ENCODE assay signal across 9 mouse cellular contexts in genomic region chr1:155121977-155122939, GRCm38 (mm10). TPM values are rescaled to one million over a fixed set of nuclear protein-coding genes. Genes with fewer than 3 reads are reported as not detected.
A peak's percentile ranks its signal among the peaks of the same experiment; 100 is the strongest.
DNase-seq lines count a peak whose midpoint lies in the region; ATAC-seq lines count a peak whose summit lies in the region.
"Had no signal": no experiment of that assay in that cellular context is flagged by ENCODE, and none has a peak within 500 bp of the region (broad histone marks: within the 10 kb centered on the region; RNA-seq: fewer than 3 reads in every experiment).

No protein-coding gene starts in this region.

- H3K4me2 ChIP-seq in heart, embryonic 12.5 days, result no peak overlapping the region
- no peak overlapping the region for H3K4me2 ChIP-seq in forebrain, embryonic 15.5 days (replicated peaks)
- H3K4me2 ChIP-seq: embryonic facial prominence, embryonic 13.5 days had no signal

- H3K27me3 ChIP-seq in heart, embryonic 12.5 days (replicated peaks), result no peaks in the 10 kb centered on the region
- H3K27me3 ChIP-seq in forebrain, embryonic 15.5 days, result no peaks in the 10 kb centered on the region
- H3K27me3 ChIP-seq: embryonic facial prominence, embryonic 13.5 days had no signal

- no peaks in the 10 kb centered on the region for H3K36me3 ChIP-seq in heart, embryonic 12.5 days
- H3K36me3 ChIP-seq in forebrain, embryonic 15.5 days, result no peaks in the 10 kb centered on the region
- H3K36me3 ChIP-seq: embryonic facial prominence, embryonic 13.5 days had no signal

- 75% methylated on average over 21 of the region's 21 CpGs for WGBS in heart, embryonic 12.5 days
- 73% methylated on average over 21 of the region's 21 CpGs for WGBS in forebrain, embryonic 15.5 days

- no peaks in the 10 kb centered on the region for H3K9me3 ChIP-seq in heart, embryonic 12.5 days (replicated peaks)
- no peaks in the 10 kb centered on the region for H3K9me3 ChIP-seq in forebrain, embryonic 15.5 days
- H3K9me3 ChIP-seq: embryonic facial prominence, embryonic 13.5 days had no signal

- H3K9ac ChIP-seq in heart, embryonic 12.5 days, result no peak overlapping the region
- no peak overlapping the region for H3K9ac ChIP-seq in forebrain, embryonic 15.5 days (replicated peaks)
- H3K9ac ChIP-seq: embryonic facial prominence, embryonic 13.5 days had no signal

- peak; percentile 99 for DNase-seq in heart, adult 11 months
- DNase-seq in induced T-regulatory cell, adult 2 months (ENCODE audit: low read depth), result peak; percentile 43
- peak; percentile 54 for DNase-seq in lung, postnatal 25 days (ENCODE audit: low spot score)
- DNase-seq in thymus, postnatal 10 days (ENCODE audit: low spot score in 2 of 2), result no peak
- no peak for DNase-seq in thymus, postnatal 25 days

- no peak overlapping the region for H3K27ac ChIP-seq in heart, embryonic 12.5 days (ENCODE audit: poor library complexity, severe bottlenecking)
- peak overlapping the region; percentile 41 for H3K27ac ChIP-seq in forebrain, embryonic 15.5 days (replicated peaks)
- H3K27ac ChIP-seq: embryonic facial prominence, embryonic 13.5 days had no signal

- no peak overlapping the region for H3K4me3 ChIP-seq in heart, embryonic 12.5 days
- no peak overlapping the region for H3K4me3 ChIP-seq in forebrain, embryonic 15.5 days
- H3K4me3 ChIP-seq: embryonic facial prominence, embryonic 13.5 days had no signal

- H3K4me1 ChIP-seq in heart, embryonic 12.5 days (replicated peaks), result 0 out of 2 replicates have a peak, but pooled peaks cover 5% of the 10 kb centered on the region
- H3K4me1 ChIP-seq in forebrain, embryonic 15.5 days, result peaks cover 11% of the 10 kb centered on the region

- ATAC-seq in heart, embryonic 12.5 days (ENCODE audit: insufficient number of reproducible peaks, low FRiP score), result no peak
- ATAC-seq in CD4-positive, CD25-positive, alpha-beta regulatory T cell, adult 4 months, result peak; percentile 78
- peak; percentile 82 for ATAC-seq in forebrain, embryonic 15.5 days (replicated peaks)

RNA-seq across cellular contexts. Expression of gene Ier5, which starts 22.8 kb away (rescaled TPM):
- 8.9 and 10.9 TPM in 2 replicates for polyA plus RNA-seq in heart, embryonic 12.5 days (2016; fragmentation: Nextera tagmentation; extraction: Ambion mirVana)
- polyA plus RNA-seq in CD4-positive, CD25-positive, alpha-beta regulatory T cell, adult 4 months (2017; shearing (Covaris generic)), result 10 to 100 TPM in 1 of 2 experiments, 1 to 10 TPM in 1; 4.9 to 12.6 TPM
- 19.8 and 21.5 TPM in 2 replicates for polyA plus RNA-seq in forebrain, embryonic 15.5 days (2015; fragmentation: Nextera tagmentation; extraction: Ambion mirVana)

RNA-seq across cellular contexts. Expression of gene Mr1, which starts 24.4 kb away (rescaled TPM):
- 3.9 and 4.2 TPM in 2 replicates for polyA plus RNA-seq in heart, embryonic 12.5 days (2016; fragmentation: Nextera tagmentation; extraction: Ambion mirVana)
- polyA plus RNA-seq in CD4-positive, CD25-positive, alpha-beta regulatory T cell, adult 4 months (2017; shearing (Covaris generic)), result 10 to 100 TPM; 17.9 to 26.0 TPM
- 0.59 and 0.83 TPM in 2 replicates for polyA plus RNA-seq in forebrain, embryonic 15.5 days (2015; fragmentation: Nextera tagmentation; extraction: Ambion mirVana)

RNA-seq across cellular contexts. Expression of gene Stx6, which starts 36.3 kb away (rescaled TPM):
- 62.1 and 69.5 TPM in 2 replicates for polyA plus RNA-seq in heart, embryonic 12.5 days (2016; fragmentation: Nextera tagmentation; extraction: Ambion mirVana)
- polyA plus RNA-seq in CD4-positive, CD25-positive, alpha-beta regulatory T cell, adult 4 months (2017; shearing (Covaris generic)), result 10 to 100 TPM; 50.0 to 58.4 TPM
- polyA plus RNA-seq in forebrain, embryonic 15.5 days (2015; fragmentation: Nextera tagmentation; extraction: Ambion mirVana), result 129 and 131 TPM in 2 replicates

Comparison
In these comparisons a context has a peak if more than half of its experiments do, and no peak if none do; other contexts are left out.
1. DNase-seq: peak in heart, adult 11 months (single experiment), induced T-regulatory cell, adult 2 months (single experiment) and lung, postnatal 25 days (single experiment); none in thymus, postnatal 10 days (0 of 2) and thymus, postnatal 25 days (single experiment).